Mouse (Mus musculus) megakaryocyte, embryonic 14.5 days (primary cell): Measurements from ENCODE around the gene Dgkz.

ENCODE experiments used
- FLI1 ChIP-seq: IDR thresholded peaks from 2 replicates; pipeline ENCODE4 v1.6.1; 2012; ENCODE audit warnings: low read length, inconsistent platforms, mixed read lengths
- GATA1 ChIP-seq: IDR thresholded peaks from 3 replicates; pipeline ENCODE4 v1.6.1; 2012; ENCODE audit warnings: mixed read lengths, low read length, inconsistent platforms, borderline replicate concordance

GRCm38 (mm10) chr2:91957096-91957495 lies 18.6 kb downstream of the Dgkz start:
- TF ChIP-seq GATA1 (no peak), FLI1 (no peak)
